Mouse (Mus musculus) kidney, adult 2 months (tissue): ENCODE data around the gene Cbarp.

ENCODE experiments used
- CTCF ChIP-seq: fragments of 200-500 bp; conservative IDR thresholded peaks from 2 replicates; pipeline ENCODE4 v1.5.1; 2011; ENCODE audit warnings: low read depth, mild to moderate bottlenecking, control low read depth, low read length, moderate library complexity, mixed read lengths; ENCODE audit not compliant: insufficient read depth, insufficient read length
- POLR2A ChIP-seq: fragments of 200-500 bp; IDR thresholded peaks from one replicate; pipeline ENCODE4 v1.6.1; 2011; ENCODE audit warnings: low read depth, low read length, control low read depth

GRCm38 (mm10) chr10:80137626-80138552, 2.7 kb downstream of the Cbarp start:
- TF ChIP-seq CTCF (no peak), POLR2A (no peak)
